Mouse (Mus musculus) midbrain, embryonic 15.5 days (tissue): ENCODE results near the gene Pramel6. TPM values are rescaled to one million over a fixed set of nuclear protein-coding genes. Genes with fewer than 3 reads are reported as not detected.

Experiments
- ATAC-seq: fragments of 200-750 bp; cut with Nextera tagmentation; replicated peaks from 2 replicates; pipeline ENCODE4 v1.8.0; 2017; ENCODE audit warnings: moderate TSS enrichment
- H3K27ac ChIP-seq: fragments of 300-500 bp; sonication (generic); 2 replicates; pipeline ENCODE4 v1.5.1; 2015; ENCODE audit warnings: mild to moderate bottlenecking, inconsistent platforms
- H3K27me3 ChIP-seq: fragments of 300-500 bp; sonication (generic); replicated peaks from 2 replicates; pipeline ENCODE4 v1.6.1; 2015; ENCODE audit warnings: inconsistent platforms
- H3K36me3 ChIP-seq: fragments of 300-500 bp; sonication (generic); replicated peaks from 2 replicates; pipeline ENCODE4 v1.6.1; 2015; ENCODE audit warnings: inconsistent platforms
- H3K4me1 ChIP-seq: fragments of 300-500 bp; sonication (generic); 2 replicates; pipeline ENCODE4 v1.6.1; 2015; ENCODE audit warnings: inconsistent platforms
- H3K4me2 ChIP-seq: fragments of 300-500 bp; sonication (generic); 2 replicates; pipeline ENCODE4 v1.6.1; 2015; ENCODE audit warnings: inconsistent platforms, mild to moderate bottlenecking, moderate library complexity
- H3K4me3 ChIP-seq: fragments of 300-500 bp; sonication (generic); 2 replicates; pipeline ENCODE4 v1.5.1; 2015; ENCODE audit warnings: mild to moderate bottlenecking, inconsistent platforms
- H3K9ac ChIP-seq: fragments of 300-500 bp; sonication (generic); 2 replicates; pipeline ENCODE4 v1.6.1; 2015; ENCODE audit warnings: mild to moderate bottlenecking, inconsistent platforms
- H3K9me3 ChIP-seq: fragments of 300-500 bp; sonication (generic); 2 replicates; pipeline ENCODE4 v1.6.1; 2016; ENCODE audit warnings: inconsistent platforms
- WGBS: fragments of 180-500 bp; shearing (Covaris S2); methylation state at CpG from one replicate; pipeline ENCODE4 v1.1.7; 2015; ENCODE audit warnings: mixed read lengths; 5-methylcytosine and 5-hydroxymethylcytosine counted together
- polyA plus RNA-seq: library from polyadenylated mRNA; unstranded; fragments of >200 nt; fragmentation: Nextera tagmentation; extraction: Ambion mirVana; gene quantifications from 2 replicates; pipeline ENCODE4 v1.2.1, GENCODE M21; 2015

Pramel6 gene
- polyA plus RNA-seq, 1 experiment from 2014 or later: not detected

DNA sequence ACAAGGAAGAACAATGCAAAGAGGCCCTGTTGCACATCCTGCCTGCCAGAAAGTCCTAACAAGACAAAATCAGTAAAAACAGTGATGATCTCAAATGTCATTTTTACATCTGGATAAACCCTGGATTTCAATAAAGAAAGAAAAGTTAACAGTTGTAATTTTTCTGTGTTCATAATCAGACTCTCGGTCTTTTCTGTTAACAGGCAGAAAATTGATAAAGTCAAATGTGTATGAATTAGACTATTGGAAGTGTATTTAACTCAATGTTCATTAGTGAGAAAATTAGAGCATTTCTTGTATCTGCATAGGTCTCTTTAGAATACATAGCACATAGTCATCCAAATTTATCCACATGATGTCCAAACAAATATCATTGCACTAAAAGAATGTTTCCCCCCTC lies 39.1 kb downstream of the Pramel6 start, which contains the start of gene Olfr1128:
Gene Olfr1128 (minus strand): TSS at position 101 of the 400 bp plus-strand sequence.
- no peaks in the 10 kb centered on the region for H3K27me3 ChIP-seq
- no peak within 1 kb of the TSS for H3K27ac ChIP-seq
- H3K9me3 ChIP-seq: no peaks in the 10 kb centered on the region
- H3K36me3 ChIP-seq: no peaks in the 10 kb centered on the region
- WGBS: 87% methylated on average over 1 of the region's 1 CpGs
- no peaks in the 10 kb centered on the region for H3K4me1 ChIP-seq
- ATAC-seq: no peak
- H3K4me3 ChIP-seq: no peak within 1 kb of the TSS
- H3K9ac ChIP-seq: no peak within 1 kb of the TSS
- H3K4me2 ChIP-seq: no peak within 1 kb of the TSS

Other genes with a start within 250 kb of the Pramel6 start
- not detected in 2 replicates for gene Olfr1116, start 239.0 kb upstream of the Pramel6 start, polyA plus RNA-seq
- not detected in 2 replicates for gene Olfr1118, start 199.0 kb upstream of the Pramel6 start, polyA plus RNA-seq
- gene Olfr1120, start 151.8 kb upstream of the Pramel6 start, polyA plus RNA-seq: not detected in 2 replicates
- gene Olfr1121, start 136.7 kb upstream of the Pramel6 start, polyA plus RNA-seq: not detected in 2 replicates
- gene Olfr1122, start 120.7 kb upstream of the Pramel6 start, polyA plus RNA-seq: not detected in 2 replicates
- gene Olfr1123, start 89.9 kb upstream of the Pramel6 start, polyA plus RNA-seq: not detected in 2 replicates
- gene Olfr1124, start 76.3 kb upstream of the Pramel6 start, polyA plus RNA-seq: not detected in 2 replicates
- not detected in 2 replicates for gene Olfr1126, start 52.6 kb upstream of the Pramel6 start, polyA plus RNA-seq
- not detected in 2 replicates for gene Pramel7, start 9.5 kb upstream of the Pramel6 start, polyA plus RNA-seq
- not detected in 2 replicates for gene Olfr153, start 25.2 kb downstream of the Pramel6 start, polyA plus RNA-seq
- gene Olfr1128, start 39.0 kb downstream of the Pramel6 start, polyA plus RNA-seq: not detected in 2 replicates
- not detected in 2 replicates for gene Olfr1129, start 67.3 kb downstream of the Pramel6 start, polyA plus RNA-seq
- gene Olfr1130, start 99.6 kb downstream of the Pramel6 start, polyA plus RNA-seq: not detected in 2 replicates
- not detected in 2 replicates for gene Olfr1131, start 120.5 kb downstream of the Pramel6 start, polyA plus RNA-seq
- gene Olfr1132, start 131.0 kb downstream of the Pramel6 start, polyA plus RNA-seq: not detected in 2 replicates
- not detected in 2 replicates for gene Olfr1133, start 140.8 kb downstream of the Pramel6 start, polyA plus RNA-seq
- not detected in 2 replicates for gene Olfr1134, start 151.9 kb downstream of the Pramel6 start, polyA plus RNA-seq
- gene Olfr1135, start 167.1 kb downstream of the Pramel6 start, polyA plus RNA-seq: not detected in 2 replicates
- not detected in 2 replicates for gene Olfr1136, start 187.4 kb downstream of the Pramel6 start, polyA plus RNA-seq
- not detected in 2 replicates for gene Olfr1137, start 206.6 kb downstream of the Pramel6 start, polyA plus RNA-seq
- not detected in 2 replicates for gene Olfr1138, start 233.4 kb downstream of the Pramel6 start, polyA plus RNA-seq
- not detected in 2 replicates for gene Olfr1140, start 237.2 kb downstream of the Pramel6 start, polyA plus RNA-seq
- not detected in 2 replicates for gene Olfr1141, start 247.4 kb downstream of the Pramel6 start, polyA plus RNA-seq